Mouse (Mus musculus): ENCODE measurements around the gene Kif24.
"Not testable (repeated sequence)": the region's sequence is repeated elsewhere in the genome, so short reads cannot be mapped to it uniquely, and the experiment has no call there.

Gene Kif24

DNA sequence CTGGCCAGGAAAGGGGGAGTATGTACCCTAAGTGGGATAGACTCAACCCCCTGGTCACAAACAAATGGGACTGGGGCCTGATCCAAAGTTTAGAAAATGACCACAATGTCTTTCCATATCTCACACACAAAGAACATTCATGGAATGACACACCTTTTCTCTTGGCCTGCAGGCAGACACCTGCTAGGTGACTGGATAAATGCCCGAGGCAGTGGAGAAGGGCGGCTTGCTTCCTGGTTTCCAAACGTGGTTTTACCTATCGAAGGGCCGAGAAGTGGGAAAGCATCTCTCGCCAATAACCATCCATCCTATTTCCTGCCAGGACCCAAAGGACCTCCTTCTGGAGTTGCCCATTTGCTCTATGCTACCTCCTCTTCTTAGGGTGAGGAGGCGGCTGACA lies 28.3 kb upstream of the Kif24 start:
- DNase-seq (ENCODE audit: low spot score), result no peak

DNA sequence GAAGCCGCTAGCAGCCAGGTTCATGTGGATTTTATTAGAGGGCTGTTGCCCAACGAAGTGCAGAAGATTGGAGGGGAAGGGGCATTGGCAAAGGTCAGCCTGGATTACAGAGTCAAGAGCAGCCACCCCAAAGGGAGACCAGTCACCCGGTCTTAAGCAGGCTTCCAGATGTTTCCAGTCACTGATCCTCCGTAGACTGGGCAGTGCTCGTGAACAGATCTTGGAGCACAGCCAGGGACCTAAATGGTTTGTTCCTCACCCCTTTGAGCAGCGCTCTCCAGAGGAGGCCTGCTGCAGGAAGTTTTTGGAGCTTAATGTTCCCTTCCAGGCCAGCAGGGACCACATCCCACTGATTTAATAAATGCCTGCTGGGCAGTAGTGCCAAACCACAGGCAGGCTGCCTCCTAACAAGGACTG lies 16.9 kb upstream of the Kif24 start:
- peak; percentile 68 for DNase-seq (ENCODE audit: low spot score)

DNA sequence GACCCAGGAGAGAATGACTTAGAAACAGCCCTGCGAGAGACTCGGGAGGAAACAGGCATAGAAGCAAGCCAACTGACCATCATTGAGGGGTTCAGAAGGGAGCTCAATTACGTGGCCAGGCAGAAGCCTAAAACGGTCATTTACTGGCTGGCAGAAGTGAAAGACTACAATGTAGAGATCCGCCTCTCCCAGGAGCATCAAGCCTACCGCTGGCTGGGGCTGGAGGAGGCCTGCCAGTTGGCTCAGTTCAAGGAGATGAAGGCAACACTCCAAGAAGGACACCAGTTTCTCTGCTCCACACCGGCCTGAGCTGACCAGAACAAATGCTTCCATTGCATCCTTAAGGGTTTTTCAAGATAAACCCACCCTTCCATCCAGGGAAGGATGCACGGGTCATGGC lies 15.6 kb upstream of the Kif24 start:
- peak; percentile 59 for DNase-seq (ENCODE audit: low spot score)

DNA sequence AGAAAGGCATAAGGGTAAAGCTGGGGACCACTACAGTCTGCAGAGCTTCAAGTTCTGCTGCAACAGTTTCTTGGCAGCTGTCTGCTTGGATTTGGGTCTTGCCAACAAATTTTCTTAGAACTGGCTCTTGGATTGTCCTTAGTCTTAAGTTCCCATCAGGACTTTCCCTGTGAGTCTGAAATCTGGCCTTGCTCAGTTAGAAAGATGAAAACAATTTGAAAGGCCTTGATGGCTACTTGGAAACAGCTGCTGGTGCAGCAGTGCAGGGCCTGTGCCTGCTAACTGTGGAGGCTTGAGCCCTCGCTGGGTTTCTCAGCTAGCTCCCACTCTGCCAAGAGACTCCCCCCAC lies 14.7 kb upstream of the Kif24 start:
- DNase-seq (ENCODE audit: low spot score), result no peak

DNA sequence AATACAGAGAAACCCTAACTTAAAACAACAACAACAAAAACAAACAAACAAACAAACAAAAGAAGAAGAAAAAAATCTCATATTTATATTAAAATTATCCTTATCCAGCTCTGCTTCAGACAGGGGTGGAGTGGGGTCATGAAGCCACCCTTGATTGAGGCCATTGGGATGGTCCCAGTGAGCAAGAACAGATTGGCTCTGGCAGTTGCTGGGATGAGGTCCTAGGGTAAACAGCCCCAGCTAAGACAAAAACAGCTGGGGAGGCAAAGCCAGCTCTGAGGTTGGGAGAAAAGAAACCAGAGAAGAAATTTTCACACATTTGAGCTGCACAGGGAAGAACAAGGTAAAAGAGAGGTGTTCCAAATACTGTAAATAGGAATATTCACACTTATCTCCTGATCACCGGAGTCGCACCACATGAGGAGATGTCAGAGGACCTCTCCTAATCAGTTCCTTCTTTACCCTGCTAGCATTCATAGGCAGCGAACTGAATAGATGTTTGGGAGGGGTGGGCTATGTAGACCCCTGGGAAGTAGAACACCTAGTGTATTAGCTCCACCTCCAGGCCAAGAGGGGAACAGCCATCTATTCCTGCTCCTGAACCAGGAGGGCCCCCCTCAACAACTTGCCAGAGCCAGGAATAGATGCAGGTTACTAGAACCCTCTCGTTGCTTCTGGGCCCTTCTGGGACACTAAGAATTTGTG lies 14.2 kb upstream of the Kif24 start:
- DNase-seq (ENCODE audit: low spot score), result no peak

DNA sequence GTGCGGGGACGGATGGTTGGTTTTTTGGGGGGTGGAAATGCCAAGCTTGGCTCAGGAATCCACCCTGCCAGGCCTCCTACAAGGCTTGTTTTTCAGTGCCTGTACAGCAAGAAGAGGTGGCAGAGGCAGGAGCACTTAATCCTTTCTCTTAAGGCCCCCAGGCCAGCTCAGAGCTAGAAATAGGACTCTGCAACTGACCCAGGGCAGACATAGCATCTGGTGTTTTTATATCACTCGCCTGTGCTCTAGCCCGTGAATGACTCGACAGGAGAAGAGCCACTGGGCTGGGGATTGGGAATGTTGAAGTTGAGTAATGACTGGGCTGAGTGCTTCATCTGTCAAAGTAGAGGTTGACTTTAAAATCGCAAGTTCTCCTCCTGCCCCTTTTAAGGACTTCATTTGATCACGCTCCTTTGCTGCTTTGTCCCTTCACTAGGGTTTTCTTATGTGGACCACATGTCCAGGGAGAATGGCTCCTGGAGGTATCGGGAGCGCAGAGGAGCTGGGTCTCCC lies 13.0 kb upstream of the Kif24 start:
- DNase-seq (ENCODE audit: low spot score), result no peak

DNA sequence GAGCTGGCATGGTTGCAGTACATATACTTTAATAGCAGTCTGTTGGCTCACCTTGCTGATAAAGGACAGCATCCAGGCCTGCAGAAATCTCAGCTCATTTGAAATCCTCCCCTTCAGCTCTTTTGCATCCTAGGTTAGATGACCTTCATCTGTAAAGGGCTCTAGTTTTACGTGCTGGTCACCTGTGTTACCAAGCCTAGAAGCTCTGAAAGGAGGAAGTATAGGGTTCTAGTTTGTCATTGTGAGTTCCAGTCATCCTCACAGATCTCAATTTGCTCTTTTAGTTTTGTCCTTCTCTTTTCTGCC lies 6.7 kb upstream of the Kif24 start:
- no peak for DNase-seq (ENCODE audit: low spot score)

DNA sequence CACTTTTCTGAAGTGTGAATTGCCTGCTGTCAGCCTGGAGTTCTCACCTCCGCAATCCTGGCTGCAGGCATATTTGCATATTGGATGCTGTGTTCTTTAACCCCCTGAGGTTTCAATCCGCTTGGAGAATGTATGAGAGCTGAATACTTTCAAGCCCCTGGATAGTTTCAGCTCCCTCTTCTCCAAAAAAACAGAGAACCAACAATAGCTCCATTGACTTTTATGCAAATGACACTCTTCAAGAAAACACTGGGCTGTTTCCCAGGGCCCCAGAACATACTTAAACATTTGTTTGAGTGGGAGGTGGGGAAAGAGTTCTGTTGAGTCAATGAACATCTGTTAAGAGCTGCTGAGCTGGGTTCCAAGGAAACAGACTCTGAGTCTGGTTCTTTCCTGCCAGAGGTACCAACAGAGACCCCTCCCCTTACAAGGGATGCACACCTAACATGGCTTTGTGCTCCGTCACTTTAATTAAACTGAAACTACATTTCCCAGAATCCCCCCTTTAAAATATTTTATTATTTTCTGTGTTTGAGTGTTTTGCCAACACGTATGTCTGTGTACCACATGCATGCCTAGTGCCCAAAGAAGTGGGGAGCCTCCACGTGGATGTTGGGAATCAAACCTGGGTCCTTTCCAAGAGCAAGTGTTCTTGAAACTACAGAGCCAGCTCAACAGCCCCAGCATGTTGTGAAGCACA lies 6.1 kb upstream of the Kif24 start:
- DNase-seq (ENCODE audit: low spot score), result no peak

DNA sequence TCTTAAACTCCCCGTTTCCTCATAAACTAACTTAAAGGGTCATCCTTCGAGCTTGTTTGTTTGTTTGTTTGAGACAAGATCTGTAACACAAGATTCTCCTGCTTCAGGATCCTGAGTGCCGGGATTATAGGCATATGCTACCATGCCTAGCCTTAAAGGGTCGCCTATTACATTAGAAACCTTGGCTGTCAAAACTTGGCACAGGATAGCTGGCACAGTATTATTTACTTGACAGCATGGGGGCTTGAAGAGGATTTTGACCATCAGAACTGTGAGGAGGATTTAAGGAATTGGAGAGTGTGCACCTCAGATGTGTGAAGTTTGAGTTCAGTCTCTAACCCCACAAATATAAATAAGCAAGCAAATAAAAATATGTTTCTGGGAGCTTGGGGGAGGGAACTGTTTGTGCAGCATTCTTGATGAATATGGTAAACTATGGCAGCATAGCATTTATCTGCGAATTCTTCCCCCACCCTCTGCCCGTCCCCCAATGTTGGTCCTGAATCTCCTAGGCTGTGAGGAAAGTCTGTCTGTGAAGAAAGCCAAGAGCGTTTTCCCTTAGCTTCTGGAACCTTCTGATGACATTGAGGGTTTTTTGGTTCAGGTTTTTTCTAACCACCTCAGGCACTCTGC lies 5.5 kb upstream of the Kif24 start:
- DNase-seq (ENCODE audit: low spot score), result no peak

DNA sequence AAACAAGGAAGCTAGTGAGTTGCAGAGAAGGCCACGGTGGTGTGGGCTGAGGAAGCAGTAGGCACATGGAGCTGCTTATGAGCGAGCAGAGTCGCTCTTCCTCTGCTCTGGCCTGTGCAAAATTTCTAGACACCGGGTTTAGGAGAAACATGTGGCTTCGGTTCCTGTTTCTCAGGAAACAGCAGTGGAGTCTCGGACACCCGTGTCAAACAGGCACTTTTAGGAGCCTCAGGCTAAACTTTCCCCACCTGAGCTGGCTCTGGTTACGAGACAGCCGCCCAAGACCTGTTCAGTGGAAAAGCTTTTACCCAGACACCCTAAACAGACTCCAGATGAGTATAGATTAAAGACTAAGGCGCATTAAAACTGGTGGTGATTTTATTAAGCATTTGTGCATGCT lies 4.5 kb upstream of the Kif24 start:
- no peak for DNase-seq (ENCODE audit: low spot score)

DNA sequence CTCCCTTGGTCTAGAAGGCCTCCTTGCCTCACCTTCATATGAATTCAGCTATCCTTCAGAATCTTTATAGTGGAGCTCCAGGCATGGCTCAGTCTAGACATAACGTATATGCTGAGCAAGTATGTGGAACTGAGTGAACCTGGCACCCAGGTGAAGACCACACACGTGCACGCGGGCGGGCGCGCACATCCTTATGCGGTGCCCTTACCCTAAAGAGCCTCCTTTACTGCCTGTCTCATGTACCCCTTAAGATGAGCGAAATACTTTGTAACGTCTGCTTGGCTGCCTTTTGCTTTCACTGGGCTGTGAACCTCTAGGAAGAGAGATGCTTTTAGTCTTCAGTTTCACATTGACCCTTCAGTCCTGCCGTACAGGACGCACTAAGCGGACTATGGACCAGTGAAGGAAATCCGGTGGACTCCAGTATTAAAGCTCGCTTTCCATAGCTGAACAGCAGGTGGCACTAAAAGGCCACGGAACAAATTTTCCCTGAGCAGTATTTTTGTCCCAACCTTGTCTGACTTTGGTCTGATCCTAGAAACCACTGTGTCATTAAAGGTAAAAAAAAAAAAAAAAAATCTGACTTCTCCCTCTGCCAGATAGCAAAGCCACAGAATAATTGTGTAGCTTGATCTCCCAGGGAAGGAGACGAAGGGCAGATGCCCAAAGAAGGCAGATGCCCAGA lies 3.9 kb upstream of the Kif24 start:
- DNase-seq (ENCODE audit: low spot score), result no peak

DNA sequence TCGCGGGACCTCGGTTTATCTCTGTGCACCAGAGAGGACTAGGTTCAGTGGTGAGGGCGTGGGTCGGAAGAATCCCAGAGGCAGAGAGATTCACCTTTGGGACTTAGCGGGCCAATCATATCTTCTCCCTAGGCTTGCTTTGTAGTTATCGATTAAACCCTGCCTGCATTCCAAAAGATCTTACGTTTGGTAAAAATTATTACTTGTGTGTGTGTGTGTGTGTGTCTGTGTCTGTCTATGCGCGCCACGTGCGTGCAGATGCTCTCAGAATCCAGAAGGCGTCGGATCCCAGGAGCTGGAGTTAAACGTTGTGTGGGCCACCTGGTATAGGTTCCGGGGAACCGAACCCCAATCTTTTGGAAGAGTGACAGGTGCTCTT lies 589 bp upstream of the Kif24 start:
- DNase-seq (ENCODE audit: low spot score), result no peak

DNA sequence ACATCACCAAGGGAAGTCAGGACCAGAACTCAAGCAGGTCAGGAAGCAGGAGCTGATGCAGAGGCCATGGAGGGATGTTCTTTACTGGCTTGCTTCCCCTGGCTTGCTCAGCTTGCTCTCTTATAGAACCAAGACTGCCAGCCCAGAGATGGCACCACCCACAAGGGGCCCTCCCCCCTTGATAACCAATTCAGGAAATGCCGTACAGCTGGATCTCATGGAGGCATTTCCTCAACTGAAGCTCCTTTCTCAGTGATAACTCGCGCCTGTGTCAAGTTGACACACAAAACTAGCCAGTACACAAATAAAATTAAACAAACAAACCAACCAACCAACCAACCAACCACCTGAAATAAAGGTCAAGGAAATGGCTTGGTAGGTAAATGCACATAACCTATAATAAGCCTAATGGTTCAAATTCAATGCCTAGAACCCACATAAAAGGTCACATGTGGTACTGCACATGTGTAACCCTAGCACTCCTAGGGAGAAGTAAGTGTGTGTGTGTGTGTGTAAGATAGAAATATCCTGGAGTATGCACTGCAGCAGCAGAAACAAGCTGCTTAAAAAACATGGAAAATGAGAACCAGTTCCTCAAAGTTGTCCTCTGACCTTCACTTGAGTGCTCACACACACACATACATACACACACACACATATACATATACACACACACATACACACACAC lies 1.5 kb downstream of the Kif24 start:
- DNase-seq (ENCODE audit: low spot score), result not testable (repeated sequence)

DNA sequence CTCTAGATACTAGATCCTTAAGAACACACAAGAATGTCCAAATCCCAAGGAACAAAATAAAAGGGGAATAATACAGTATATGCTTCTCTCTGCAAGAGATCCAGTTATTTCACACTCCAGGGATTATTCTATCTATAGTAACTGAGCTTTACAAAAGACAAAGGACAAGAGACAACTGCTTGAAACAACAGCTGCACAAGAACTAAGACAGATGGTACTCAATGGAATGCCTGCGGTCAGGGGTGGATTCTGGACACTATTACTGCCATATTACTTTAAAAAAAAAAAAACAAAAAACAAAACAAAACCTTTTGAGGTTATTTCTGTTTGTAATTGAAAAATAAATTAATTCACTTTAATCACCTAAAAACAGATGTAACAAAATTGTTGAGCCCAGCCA lies 4.0 kb downstream of the Kif24 start:
- DNase-seq (ENCODE audit: low spot score), result no peak

DNA sequence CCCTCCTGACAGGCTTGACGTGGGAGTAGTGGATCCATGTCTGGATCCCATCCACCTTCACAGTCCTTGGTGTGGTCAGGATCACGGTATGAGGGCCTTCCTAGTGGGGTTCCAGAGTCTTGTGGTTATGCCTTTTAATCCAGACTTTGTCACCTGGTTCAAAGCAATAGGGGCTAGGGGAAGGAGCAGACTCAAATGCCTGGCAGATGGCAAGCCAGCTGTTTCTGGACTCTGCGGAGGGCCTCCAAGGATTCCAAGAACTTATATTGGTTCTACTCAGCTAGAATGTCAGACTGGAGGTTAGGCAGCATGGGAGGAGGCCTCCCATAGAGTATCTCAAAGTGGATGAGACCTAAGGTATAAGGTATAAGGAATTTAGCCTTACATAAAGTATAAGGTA lies 17.1 kb downstream of the Kif24 start:
- DNase-seq (ENCODE audit: low spot score), result no peak

DNA sequence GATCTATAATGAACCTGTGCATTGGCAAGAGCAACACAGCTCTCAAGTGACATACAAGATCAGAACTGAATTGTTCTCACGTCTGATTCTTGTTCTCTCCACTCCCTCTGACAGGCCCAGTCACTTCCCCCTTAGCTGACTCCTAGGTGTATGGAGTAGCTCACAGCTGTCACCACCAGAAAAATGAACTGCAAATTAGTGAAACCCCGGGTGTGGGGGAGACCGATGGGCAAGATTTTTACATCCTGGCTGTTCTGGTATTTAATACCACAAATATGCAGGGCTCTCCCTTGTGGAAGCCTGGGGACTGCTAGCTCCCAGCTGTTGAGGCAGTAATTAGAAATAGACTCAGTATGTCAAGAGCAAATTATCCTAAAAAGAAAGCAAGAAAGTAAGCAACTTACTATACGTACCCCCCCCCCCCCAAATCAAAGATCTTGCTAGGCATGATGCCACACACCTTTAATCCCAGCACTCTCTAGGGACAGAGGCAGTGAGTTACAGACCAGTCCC lies 21.8 kb downstream of the Kif24 start:
- DNase-seq (ENCODE audit: low spot score), result no peak

DNA sequence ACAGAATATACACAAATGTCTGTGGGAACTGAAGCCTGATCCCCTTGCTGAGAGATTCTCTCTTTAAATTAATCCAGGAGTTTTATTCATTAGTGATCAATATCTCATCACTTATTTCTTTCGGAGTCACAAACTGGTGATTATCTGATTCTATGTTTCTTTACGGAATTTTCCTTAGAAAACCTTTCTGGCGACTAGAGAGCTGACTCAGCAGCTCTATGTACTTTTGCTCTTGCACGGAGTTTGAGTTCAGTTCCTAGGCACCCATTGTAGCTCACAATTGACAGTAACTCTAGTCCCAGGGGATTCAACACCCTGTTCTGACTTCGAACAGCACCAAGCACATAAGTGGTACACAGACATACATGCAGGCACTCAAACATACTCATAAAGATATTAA lies 25.8 kb downstream of the Kif24 start:
- DNase-seq (ENCODE audit: low spot score), result no peak

DNA sequence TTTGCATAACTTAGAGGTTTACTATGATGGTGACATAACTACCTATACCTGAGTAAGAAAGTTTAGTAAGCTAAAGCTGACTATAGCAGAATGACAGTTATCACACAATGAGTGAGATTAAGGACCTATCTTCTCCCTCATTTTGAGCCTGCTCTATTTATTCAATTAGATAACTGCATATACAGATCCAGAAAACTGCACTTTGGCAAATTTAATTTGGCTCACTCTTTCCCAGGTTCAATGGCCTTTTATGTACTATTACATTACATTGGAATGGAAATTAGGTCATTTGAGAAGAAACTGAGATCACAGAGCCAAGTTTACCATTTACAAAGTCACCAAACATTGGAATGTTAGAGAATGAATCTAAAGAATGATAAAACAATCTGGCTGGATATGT lies 47.7 kb downstream of the Kif24 start:
- DNase-seq (ENCODE audit: low spot score), result no peak

DNA sequence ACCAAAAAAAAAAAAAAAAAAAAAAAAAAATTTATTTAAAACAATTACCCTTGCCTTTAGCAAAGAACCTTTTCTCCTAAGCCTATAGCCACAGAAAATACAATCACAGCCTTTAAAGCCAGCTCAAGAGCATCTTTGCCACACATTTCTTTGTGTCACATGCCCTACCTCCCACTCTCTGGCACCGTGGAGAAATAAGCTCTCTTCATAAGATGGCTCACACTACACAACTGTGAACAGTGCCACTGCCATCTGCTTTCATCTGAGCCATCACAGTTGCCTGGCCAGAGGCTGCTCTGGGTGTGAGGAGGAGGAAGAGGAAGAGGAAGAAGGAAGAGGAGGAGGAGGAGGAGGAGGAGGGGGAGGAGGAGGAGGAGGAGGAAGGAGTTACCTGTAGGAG lies 55.3 kb downstream of the Kif24 start:
- no peak for DNase-seq (ENCODE audit: low spot score)

DNA sequence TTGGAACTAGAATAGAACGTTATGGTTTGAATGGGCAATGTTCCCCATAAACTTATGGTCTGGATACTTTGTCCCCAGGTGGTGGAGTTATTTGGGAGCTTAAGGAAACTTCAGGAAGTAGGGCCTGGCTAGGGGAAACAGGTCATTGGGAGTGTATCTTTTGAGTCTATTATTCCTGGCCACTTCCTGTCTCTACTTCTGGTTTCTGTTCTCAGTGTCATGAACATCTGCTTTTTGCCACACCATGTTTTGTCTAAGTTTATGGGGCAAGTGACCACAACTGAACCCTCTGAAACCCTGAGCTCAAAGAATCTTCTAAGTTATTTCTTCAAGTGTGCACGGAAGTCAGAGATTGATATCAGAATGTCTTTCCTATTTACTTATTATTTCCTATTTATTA lies 57.3 kb downstream of the Kif24 start:
- DNase-seq (ENCODE audit: low spot score), result no peak

DNA sequence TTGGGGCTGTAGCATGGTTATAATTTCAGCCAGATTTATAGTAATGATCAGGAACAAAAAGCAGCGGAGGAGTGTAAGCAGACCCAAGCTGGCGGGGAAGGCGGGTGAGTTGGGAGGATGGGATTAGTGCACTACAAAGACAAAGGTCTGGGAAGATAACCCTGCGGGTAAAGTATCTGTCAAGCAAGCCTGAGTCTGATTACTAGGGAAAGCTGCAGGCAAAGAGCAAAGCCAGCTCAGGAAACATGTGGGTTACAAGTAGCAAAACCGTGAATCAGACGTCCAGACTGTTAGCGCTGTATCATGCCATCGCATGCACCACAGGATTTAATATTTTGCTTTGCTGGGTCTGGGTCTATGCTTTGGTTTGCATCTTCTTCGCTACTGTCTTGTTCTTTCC lies 58.1 kb downstream of the Kif24 start:
- DNase-seq (ENCODE audit: low spot score), result no peak

DNA sequence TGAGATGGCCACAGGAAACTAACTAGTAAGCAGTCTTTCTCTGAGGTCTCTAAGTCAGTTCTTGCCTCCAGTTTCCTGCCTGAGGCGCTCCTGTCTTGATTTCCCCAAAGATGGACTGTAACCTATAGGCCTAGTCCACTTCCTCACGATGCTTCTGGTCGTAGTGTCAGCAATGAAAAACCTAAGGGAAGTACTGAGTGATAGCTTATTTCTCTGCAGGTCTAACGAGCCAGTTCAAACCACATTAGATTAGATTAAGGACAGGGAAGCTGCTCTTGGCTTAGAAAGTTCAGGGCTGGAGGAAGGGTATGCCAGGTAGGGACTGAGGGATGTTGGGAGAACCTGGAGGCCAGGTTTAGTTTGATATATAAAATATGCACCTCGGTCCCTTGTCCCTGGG lies 63.1 kb downstream of the Kif24 start:
- no peak for DNase-seq (ENCODE audit: low spot score)

Measured in testis, postnatal 14 days (tissue).